Mouse (Mus musculus): ENCODE measurements around the gene Ppp2r5a. TPM values are rescaled to one million over a fixed set of nuclear protein-coding genes. Genes with fewer than 3 reads are reported as not detected.

Ppp2r5a gene
- polyA plus RNA-seq, 1 experiment from 2014 or later = 18.4 TPM

GRCm38 (mm10) chr1:191352786-191353488 lies 50.1 kb downstream of the Ppp2r5a start:
- no peak overlapping the region for H3K9ac ChIP-seq
- no peaks in the 10 kb centered on the region for H3K27me3 ChIP-seq
- H3K36me3 ChIP-seq (replicated peaks) = peaks cover 86% of the 10 kb centered on the region
- no peak for ATAC-seq (ENCODE audit: insufficient read depth)
- no peak overlapping the region for H3K4me3 ChIP-seq (replicated peaks)
- H3K4me2 ChIP-seq = no peak overlapping the region
- no peak overlapping the region for H3K27ac ChIP-seq (replicated peaks)
- no peaks in the 10 kb centered on the region for H3K9me3 ChIP-seq (replicated peaks)
- H3K4me1 ChIP-seq (replicated peaks) = peaks cover 9% of the 10 kb centered on the region
- WGBS (ENCODE audit: insufficient replicate concordance) = 61% methylated on average over 14 of the region's 14 CpGs

DNA sequence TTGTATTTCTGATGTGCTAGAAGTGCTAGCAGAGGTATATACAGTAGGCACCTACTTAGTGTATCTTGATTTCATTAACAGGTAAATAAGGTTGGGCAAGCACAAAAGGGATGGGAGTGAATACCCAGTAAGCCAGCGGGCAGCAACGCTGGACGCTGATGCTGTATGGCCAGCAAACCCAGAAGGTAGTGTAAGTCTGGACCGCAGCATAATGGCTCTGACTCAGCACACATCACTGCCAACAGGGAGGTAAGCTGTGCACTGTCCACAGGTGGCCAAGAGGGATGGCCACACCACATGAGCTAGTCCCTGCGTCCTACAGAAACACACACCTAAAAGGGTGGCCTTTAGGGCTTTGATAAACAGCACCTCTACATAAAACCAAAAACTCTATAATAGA lies 52.7 kb downstream of the Ppp2r5a start:
- Histone ChIP-seq H3K4me3 (replicated peaks) (no peak overlapping the region), H3K9ac (no peak overlapping the region), H3K9me3 (replicated peaks) (no peaks in the 10 kb centered on the region), H3K4me1 (replicated peaks) (peaks cover 9% of the 10 kb centered on the region), H3K4me2 (no peak overlapping the region), H3K27me3 (no peaks in the 10 kb centered on the region), H3K36me3 (replicated peaks) (peaks cover 83% of the 10 kb centered on the region), H3K27ac (replicated peaks) (no peak overlapping the region)
- 90% methylated on average over 5 of the region's 5 CpGs for WGBS (ENCODE audit: insufficient replicate concordance)
- ATAC-seq (ENCODE audit: insufficient read depth) = no peak

GRCm38 (mm10) chr1:191349486-191350037 lies 53.5 kb downstream of the Ppp2r5a start:
- 85% methylated on average over 23 of the region's 23 CpGs for WGBS (ENCODE audit: insufficient replicate concordance)
- no peak for ATAC-seq (ENCODE audit: insufficient read depth)
- no peak overlapping the region for H3K4me3 ChIP-seq (replicated peaks)
- peaks cover 76% of the 10 kb centered on the region for H3K36me3 ChIP-seq (replicated peaks)
- no peak overlapping the region for H3K27ac ChIP-seq (replicated peaks)
- no peaks in the 10 kb centered on the region for H3K9me3 ChIP-seq (replicated peaks)
- no peaks in the 10 kb centered on the region for H3K27me3 ChIP-seq
- no peak overlapping the region for H3K9ac ChIP-seq
- H3K4me2 ChIP-seq = no peak overlapping the region
- peaks cover 9% of the 10 kb centered on the region for H3K4me1 ChIP-seq (replicated peaks)

DNA sequence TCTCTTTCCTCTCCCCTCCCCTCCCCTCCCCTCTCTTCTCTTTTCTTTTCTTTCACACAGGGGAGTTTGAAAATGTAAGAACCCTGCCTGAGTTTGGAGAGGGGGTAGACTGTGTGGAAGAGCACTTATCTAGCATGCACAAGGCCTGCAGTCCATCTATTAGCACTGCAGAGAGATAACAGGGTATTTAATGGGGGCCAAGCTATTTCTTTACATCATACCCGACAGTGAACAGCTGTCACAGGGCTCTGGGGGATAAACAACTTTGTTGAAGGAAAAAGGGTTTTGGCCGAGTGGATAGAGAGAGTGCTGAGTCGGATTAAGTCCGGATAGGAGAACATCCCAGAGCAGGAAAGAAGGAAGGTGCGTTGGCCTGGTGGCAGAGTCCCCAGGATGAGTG lies 54.1 kb downstream of the Ppp2r5a start:
- H3K27ac ChIP-seq (replicated peaks) = no peak overlapping the region
- no peak for ATAC-seq (ENCODE audit: insufficient read depth)
- no peak overlapping the region for H3K4me2 ChIP-seq
- no peak overlapping the region for H3K4me3 ChIP-seq (replicated peaks)
- no peak overlapping the region for H3K9ac ChIP-seq
- no peaks in the 10 kb centered on the region for H3K27me3 ChIP-seq
- H3K4me1 ChIP-seq (replicated peaks) = peaks cover 9% of the 10 kb centered on the region
- H3K9me3 ChIP-seq (replicated peaks) = no peaks in the 10 kb centered on the region
- WGBS (ENCODE audit: insufficient replicate concordance) = 53% methylated on average over 5 of the region's 5 CpGs
- H3K36me3 ChIP-seq (replicated peaks) = peaks cover 71% of the 10 kb centered on the region

DNA sequence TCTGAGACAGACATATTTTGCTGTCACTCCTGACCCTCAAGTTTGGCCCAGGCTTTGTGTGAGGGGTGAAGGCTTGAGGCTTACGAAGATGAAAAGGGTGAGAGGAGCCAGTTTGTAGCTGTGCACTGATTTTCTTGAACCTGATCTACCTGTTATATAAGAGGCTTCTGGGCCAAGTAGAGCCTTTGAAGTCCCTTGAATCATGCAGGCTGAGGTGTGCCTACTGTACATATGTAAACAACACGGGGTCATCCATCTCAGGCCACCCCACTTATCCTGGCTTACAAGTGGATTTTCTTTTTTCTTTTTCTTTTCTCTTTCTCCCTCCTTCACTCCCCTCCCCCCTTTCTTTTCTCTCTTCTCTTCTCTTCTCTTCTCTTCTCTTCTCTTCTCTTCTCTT lies 54.5 kb downstream of the Ppp2r5a start:
- H3K36me3 ChIP-seq (replicated peaks) = peaks cover 71% of the 10 kb centered on the region
- H3K4me1 ChIP-seq (replicated peaks) = peaks cover 9% of the 10 kb centered on the region
- no peak overlapping the region for H3K9ac ChIP-seq
- no peaks in the 10 kb centered on the region for H3K27me3 ChIP-seq
- H3K27ac ChIP-seq (replicated peaks) = no peak overlapping the region
- H3K4me3 ChIP-seq (replicated peaks) = no peak overlapping the region
- H3K9me3 ChIP-seq (replicated peaks) = no peaks in the 10 kb centered on the region
- WGBS (ENCODE audit: insufficient replicate concordance) = 80% methylated on average over 2 of the region's 2 CpGs
- ATAC-seq (ENCODE audit: insufficient read depth) = no peak
- no peak overlapping the region for H3K4me2 ChIP-seq

GRCm38 (mm10) chr1:191347602-191348001 lies 55.5 kb downstream of the Ppp2r5a start:
- no peak overlapping the region for H3K9ac ChIP-seq
- no peaks in the 10 kb centered on the region for H3K9me3 ChIP-seq (replicated peaks)
- WGBS (ENCODE audit: insufficient replicate concordance) = 83% methylated on average over 8 of the region's 8 CpGs
- no peak overlapping the region for H3K4me2 ChIP-seq
- H3K4me1 ChIP-seq (replicated peaks) = peaks cover 9% of the 10 kb centered on the region
- peaks cover 70% of the 10 kb centered on the region for H3K36me3 ChIP-seq (replicated peaks)
- H3K27ac ChIP-seq (replicated peaks) = no peak overlapping the region
- no peak for ATAC-seq (ENCODE audit: insufficient read depth)
- no peak overlapping the region for H3K4me3 ChIP-seq (replicated peaks)
- no peaks in the 10 kb centered on the region for H3K27me3 ChIP-seq

DNA sequence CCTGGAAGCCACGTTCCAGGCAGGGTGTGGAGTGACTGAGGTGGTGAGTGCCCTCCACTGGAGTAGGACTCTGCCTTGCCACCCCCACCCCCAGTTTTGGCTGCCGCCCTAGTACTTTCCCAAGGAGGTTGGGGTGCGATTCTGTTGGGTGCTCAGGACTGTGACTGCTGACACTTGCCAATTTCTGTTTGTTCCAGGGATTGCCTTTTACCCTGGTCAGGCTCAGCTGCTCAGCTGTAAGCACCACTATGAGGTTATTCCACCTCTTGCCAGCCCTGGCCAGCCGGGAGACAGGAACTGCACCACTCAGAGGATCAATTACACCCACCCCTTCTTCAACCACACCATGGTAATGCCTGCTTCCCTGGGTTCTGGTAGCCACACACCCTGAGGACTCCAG lies 62.5 kb downstream of the Ppp2r5a start:
- Histone ChIP-seq H3K36me3 (replicated peaks) (peaks cover 66% of the 10 kb centered on the region), H3K27ac (replicated peaks) (no peak overlapping the region), H3K4me1 (replicated peaks) (no peaks in the 10 kb centered on the region), H3K27me3 (no peaks in the 10 kb centered on the region), H3K4me3 (replicated peaks) (no peak overlapping the region), H3K4me2 (no peak overlapping the region), H3K9ac (no peak overlapping the region), H3K9me3 (replicated peaks) (no peaks in the 10 kb centered on the region)
- no peak for ATAC-seq (ENCODE audit: insufficient read depth)
- WGBS (ENCODE audit: insufficient replicate concordance) = 82% methylated on average over 4 of the region's 4 CpGs

- no peak overlapping the region for H3K27ac ChIP-seq (replicated peaks)
- H3K36me3 ChIP-seq (replicated peaks) = peaks cover 63% of the 10 kb centered on the region
- H3K27me3 ChIP-seq = no peaks in the 10 kb centered on the region
- 89% methylated on average over 2 of the region's 2 CpGs for WGBS (ENCODE audit: insufficient replicate concordance)
- H3K9ac ChIP-seq = no peak overlapping the region
- no peak overlapping the region for H3K4me2 ChIP-seq
- H3K4me3 ChIP-seq (replicated peaks) = no peak overlapping the region
- no peaks in the 10 kb centered on the region for H3K9me3 ChIP-seq (replicated peaks)
- no peaks in the 10 kb centered on the region for H3K4me1 ChIP-seq (replicated peaks)
- ATAC-seq (ENCODE audit: insufficient read depth) = no peak
These were observed 63.2 kb downstream of the Ppp2r5a start for GRCm38 (mm10) chr1:191339876-191340275.

- no peak overlapping the region for H3K4me2 ChIP-seq
- no peak overlapping the region for H3K27ac ChIP-seq (replicated peaks)
- no peak overlapping the region for H3K4me3 ChIP-seq (replicated peaks)
- no peaks in the 10 kb centered on the region for H3K27me3 ChIP-seq
- no peak overlapping the region for H3K9ac ChIP-seq
- H3K36me3 ChIP-seq (replicated peaks) = peaks cover 38% of the 10 kb centered on the region
- 44% methylated on average over 5 of the region's 5 CpGs for WGBS (ENCODE audit: insufficient replicate concordance)
- H3K9me3 ChIP-seq (replicated peaks) = no peaks in the 10 kb centered on the region
- no peak for ATAC-seq (ENCODE audit: insufficient read depth)
- H3K4me1 ChIP-seq (replicated peaks) = no peaks in the 10 kb centered on the region
These were observed 68.6 kb downstream of the Ppp2r5a start for GRCm38 (mm10) chr1:191334500-191334899.

GRCm38 (mm10) chr1:191330356-191330755 lies 72.7 kb downstream of the Ppp2r5a start:
- Histone ChIP-seq H3K4me3 (replicated peaks) (no peak overlapping the region), H3K27me3 (no peaks in the 10 kb centered on the region), H3K36me3 (replicated peaks) (0 out of 2 replicates have a peak, but pooled peaks cover 17% of the 10 kb centered on the region), H3K9ac (no peak overlapping the region), H3K9me3 (replicated peaks) (no peaks in the 10 kb centered on the region), H3K27ac (replicated peaks) (no peak overlapping the region), H3K4me1 (replicated peaks) (peaks cover 35% of the 10 kb centered on the region), H3K4me2 (no peak overlapping the region)
- ATAC-seq (ENCODE audit: insufficient read depth) = no peak
- 87% methylated on average over 4 of the region's 4 CpGs for WGBS (ENCODE audit: insufficient replicate concordance)

DNA sequence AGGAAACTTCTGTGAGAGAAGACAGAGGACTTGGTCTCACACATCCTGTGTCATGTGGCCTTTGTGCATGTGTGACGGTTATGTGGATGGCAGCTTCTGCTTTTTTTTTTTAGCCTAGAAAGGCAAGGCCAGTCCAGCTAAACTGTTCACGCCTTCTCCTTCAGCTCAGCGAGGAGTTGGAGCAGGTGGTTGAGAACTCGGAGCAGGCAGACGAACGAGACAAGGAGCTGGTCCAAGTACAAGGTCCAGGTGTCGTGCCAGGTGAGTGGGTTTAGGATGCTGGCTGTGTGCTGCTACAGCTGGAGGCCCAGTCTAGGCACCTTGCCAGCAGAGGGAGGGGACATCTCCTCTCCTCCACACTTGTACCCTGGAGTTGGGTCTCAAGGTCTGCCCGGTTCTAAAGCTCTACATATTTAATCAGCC lies 75.0 kb downstream of the Ppp2r5a start:
- Histone ChIP-seq H3K9me3 (replicated peaks) (no peaks in the 10 kb centered on the region), H3K36me3 (replicated peaks) (0 out of 2 replicates have a peak, but pooled peaks cover 12% of the 10 kb centered on the region), H3K4me2 (peak overlapping the region; percentile 100), H3K4me1 (replicated peaks) (peaks cover 50% of the 10 kb centered on the region), H3K4me3 (replicated peaks) (no peak overlapping the region), H3K27me3 (no peaks in the 10 kb centered on the region), H3K27ac (replicated peaks) (0 out of 2 replicates have a peak overlapping the region, but pooled peaks have one; percentile 11), H3K9ac (no peak overlapping the region)
- 48% methylated on average over 8 of the region's 8 CpGs for WGBS (ENCODE audit: insufficient replicate concordance)
- no peak for ATAC-seq (ENCODE audit: insufficient read depth)
